Mouse (Mus musculus): ENCODE measurements around the gene Olfr1024. TPM values are rescaled to one million over a fixed set of nuclear protein-coding genes. Genes with fewer than 3 reads are reported as not detected.

The Olfr1024 gene
- not detected in 2 replicates for polyA plus RNA-seq (2015; fragmentation: Nextera tagmentation; extraction: Ambion mirVana)

GRCm38 (mm10) chr2:85904952-85905351, at the start of gene Olfr1024:
Gene Olfr1024 (minus strand): TSS chr2:85905052.
- no peak for DNase-seq (ENCODE audit: low spot score)
- H3K4me1 ChIP-seq (replicated peaks; ENCODE audit: insufficient read depth, low read length): no peaks in the 10 kb centered on the region
- no peak for TF ChIP-seq CTCF (IDR thresholded peaks at IDR 0.05; ENCODE audit: low read depth)
- ATAC-seq (replicated peaks; ENCODE audit: low FRiP score, low read depth): no peak
- no peak within 1 kb of the TSS for H3K4me2 ChIP-seq (ENCODE audit: low read length)
- H3K9me3 ChIP-seq (replicated peaks; ENCODE audit: low read length): no peaks in the 10 kb centered on the region
- no peak within 1 kb of the TSS for H3K9ac ChIP-seq (ENCODE audit: low read depth, low read length)
- no peaks in the 10 kb centered on the region for H3K27me3 ChIP-seq (ENCODE audit: insufficient read depth, low read length)
- H3K36me3 ChIP-seq (ENCODE audit: insufficient read depth, low read length): no peaks in the 10 kb centered on the region
- 82% methylated on average over 3 of the region's 3 CpGs for WGBS
- no peak within 1 kb of the TSS for H3K27ac ChIP-seq
- H3K4me3 ChIP-seq (replicated peaks; ENCODE audit: low read depth, low read length): no peak within 1 kb of the TSS

GRCm38 (mm10) chr2:85950137-85950536, 45.3 kb upstream of the Olfr1024 start, which contains the start of gene Olfr1028:
Gene Olfr1028 (plus strand): TSS chr2:85950437.
- DNase-seq (ENCODE audit: low spot score): no peak
- Histone ChIP-seq H3K27me3 (ENCODE audit: insufficient read depth, low read length) (no peaks in the 10 kb centered on the region), H3K4me1 (replicated peaks; ENCODE audit: insufficient read depth, low read length) (no peaks in the 10 kb centered on the region), H3K27ac (no peak within 1 kb of the TSS), H3K4me2 (ENCODE audit: low read length) (no peak within 1 kb of the TSS), H3K4me3 (replicated peaks; ENCODE audit: low read depth, low read length) (no peak within 1 kb of the TSS), H3K9me3 (replicated peaks; ENCODE audit: low read length) (no peaks in the 10 kb centered on the region), H3K36me3 (ENCODE audit: insufficient read depth, low read length) (no peaks in the 10 kb centered on the region), H3K9ac (ENCODE audit: low read depth, low read length) (no peak within 1 kb of the TSS)
- no peak for TF ChIP-seq CTCF (IDR thresholded peaks at IDR 0.05; ENCODE audit: low read depth)
- 57% methylated on average over 1 of the region's 1 CpGs for WGBS
- ATAC-seq (replicated peaks; ENCODE audit: low FRiP score, low read depth): no peak

GRCm38 (mm10) chr2:85921258-85921657, 16.4 kb upstream of the Olfr1024 start, which contains the start of gene Olfr1026:
Gene Olfr1026 (plus strand): TSS chr2:85921558.
- 86% methylated on average over 3 of the region's 3 CpGs for WGBS

GRCm38 (mm10) chr2:85914893-85915292, 10.0 kb upstream of the Olfr1024 start, which contains the start of gene Olfr1025-ps1:
Gene Olfr1025-ps1 (plus strand): TSS chr2:85915193.
- Histone ChIP-seq H3K9ac (ENCODE audit: low read depth, low read length) (no peak within 1 kb of the TSS), H3K9me3 (replicated peaks; ENCODE audit: low read length) (no peaks in the 10 kb centered on the region), H3K27ac (no peak within 1 kb of the TSS), H3K36me3 (ENCODE audit: insufficient read depth, low read length) (no peaks in the 10 kb centered on the region), H3K4me1 (replicated peaks; ENCODE audit: insufficient read depth, low read length) (no peaks in the 10 kb centered on the region), H3K4me2 (ENCODE audit: low read length) (no peak within 1 kb of the TSS), H3K4me3 (replicated peaks; ENCODE audit: low read depth, low read length) (no peak within 1 kb of the TSS), H3K27me3 (ENCODE audit: insufficient read depth, low read length) (no peaks in the 10 kb centered on the region)
- no peak for ATAC-seq (replicated peaks; ENCODE audit: low FRiP score, low read depth)
- WGBS: 65% methylated on average over 1 of the region's 1 CpGs
- DNase-seq (ENCODE audit: low spot score): no peak
- no peak for TF ChIP-seq CTCF (IDR thresholded peaks at IDR 0.05; ENCODE audit: low read depth)

More at GRCm38 (mm10) chr2:85921258-85921657, 16.4 kb upstream of the Olfr1024 start, which contains the start of gene Olfr1026:
- DNase-seq (ENCODE audit: low spot score): no peak
- H3K9me3 ChIP-seq (replicated peaks; ENCODE audit: low read length): no peaks in the 10 kb centered on the region
- no peaks in the 10 kb centered on the region for H3K27me3 ChIP-seq (ENCODE audit: insufficient read depth, low read length)
- no peak within 1 kb of the TSS for H3K9ac ChIP-seq (ENCODE audit: low read depth, low read length)
- TF ChIP-seq CTCF (IDR thresholded peaks at IDR 0.05; ENCODE audit: low read depth): no peak
- no peaks in the 10 kb centered on the region for H3K4me1 ChIP-seq (replicated peaks; ENCODE audit: insufficient read depth, low read length)
- no peak within 1 kb of the TSS for H3K4me3 ChIP-seq (replicated peaks; ENCODE audit: low read depth, low read length)
- ATAC-seq (replicated peaks; ENCODE audit: low FRiP score, low read depth): no peak
- no peak within 1 kb of the TSS for H3K27ac ChIP-seq
- H3K36me3 ChIP-seq (ENCODE audit: insufficient read depth, low read length): no peaks in the 10 kb centered on the region
- H3K4me2 ChIP-seq (ENCODE audit: low read length): no peak within 1 kb of the TSS

GRCm38 (mm10) chr2:85913197-85913596, 8.3 kb upstream of the Olfr1024 start:
- Histone ChIP-seq H3K9me3 (replicated peaks; ENCODE audit: low read length) (no peaks in the 10 kb centered on the region), H3K27me3 (ENCODE audit: insufficient read depth, low read length) (no peaks in the 10 kb centered on the region), H3K4me3 (replicated peaks; ENCODE audit: low read depth, low read length) (no peak overlapping the region), H3K4me2 (ENCODE audit: low read length) (no peak overlapping the region), H3K36me3 (ENCODE audit: insufficient read depth, low read length) (no peaks in the 10 kb centered on the region), H3K9ac (ENCODE audit: low read depth, low read length) (no peak overlapping the region), H3K27ac (no peak overlapping the region), H3K4me1 (replicated peaks; ENCODE audit: insufficient read depth, low read length) (no peaks in the 10 kb centered on the region)
- TF ChIP-seq CTCF (IDR thresholded peaks at IDR 0.05; ENCODE audit: low read depth): no peak
- no peak for ATAC-seq (replicated peaks; ENCODE audit: low FRiP score, low read depth)
- no peak for DNase-seq (ENCODE audit: low spot score)

GRCm38 (mm10) chr2:85885340-85885739, 19.5 kb downstream of the Olfr1024 start, which contains the start of gene Olfr1023:
Gene Olfr1023 (plus strand): TSS chr2:85885640.
- no peaks in the 10 kb centered on the region for H3K4me1 ChIP-seq (replicated peaks; ENCODE audit: insufficient read depth, low read length)
- ATAC-seq (replicated peaks; ENCODE audit: low FRiP score, low read depth) (no peak), DNase-seq (ENCODE audit: low spot score) (no peak)
- no peaks in the 10 kb centered on the region for H3K9me3 ChIP-seq (replicated peaks; ENCODE audit: low read length)
- H3K4me2 ChIP-seq (ENCODE audit: low read length): no peak within 1 kb of the TSS
- TF ChIP-seq CTCF (IDR thresholded peaks at IDR 0.05; ENCODE audit: low read depth): no peak
- no peak within 1 kb of the TSS for H3K27ac ChIP-seq
- no peaks in the 10 kb centered on the region for H3K36me3 ChIP-seq (ENCODE audit: insufficient read depth, low read length)
- whole genome bisulfite sequencing: 58% methylated on average over 2 of the region's 2 CpGs
- no peak within 1 kb of the TSS for H3K4me3 ChIP-seq (replicated peaks; ENCODE audit: low read depth, low read length)
- H3K27me3 ChIP-seq (ENCODE audit: insufficient read depth, low read length): no peaks in the 10 kb centered on the region
- no peak within 1 kb of the TSS for H3K9ac ChIP-seq (ENCODE audit: low read depth, low read length)

- no peaks in the 10 kb centered on the region for H3K4me1 ChIP-seq (replicated peaks; ENCODE audit: insufficient read depth, low read length)
- no peak for ATAC-seq (replicated peaks; ENCODE audit: low FRiP score, low read depth)
- H3K27ac ChIP-seq: no peak within 1 kb of the TSS
- no peaks in the 10 kb centered on the region for H3K27me3 ChIP-seq (ENCODE audit: insufficient read depth, low read length)
- no peak within 1 kb of the TSS for H3K4me2 ChIP-seq (ENCODE audit: low read length)
- H3K36me3 ChIP-seq (ENCODE audit: insufficient read depth, low read length): no peaks in the 10 kb centered on the region
- WGBS: 58% methylated on average over 2 of the region's 2 CpGs
- H3K4me3 ChIP-seq (replicated peaks; ENCODE audit: low read depth, low read length): no peak within 1 kb of the TSS
- no peaks in the 10 kb centered on the region for H3K9me3 ChIP-seq (replicated peaks; ENCODE audit: low read length)
- no peak for TF ChIP-seq CTCF (IDR thresholded peaks at IDR 0.05; ENCODE audit: low read depth)
- DNase-seq (ENCODE audit: low spot score): no peak
- H3K9ac ChIP-seq (ENCODE audit: low read depth, low read length): no peak within 1 kb of the TSS
Measured at GRCm38 (mm10) chr2:85868294-85868693, 36.6 kb downstream of the Olfr1024 start, which contains the start of gene Olfr1022. Gene Olfr1022 (plus strand): TSS chr2:85868594.

Other genes with a start within 250 kb of the Olfr1024 start
- not detected in 2 replicates for gene Olfr154, start 240.6 kb downstream of the Olfr1024 start, polyA plus RNA-seq (2015; fragmentation: Nextera tagmentation; extraction: Ambion mirVana)
- gene Olfr1006, start 226.3 kb downstream of the Olfr1024 start, polyA plus RNA-seq (2015; fragmentation: Nextera tagmentation; extraction: Ambion mirVana): not detected in 2 replicates
- gene Olfr1008, start 215.6 kb downstream of the Olfr1024 start, polyA plus RNA-seq (2015; fragmentation: Nextera tagmentation; extraction: Ambion mirVana): not detected in 2 replicates
- gene Olfr1009, start 189.6 kb downstream of the Olfr1024 start, polyA plus RNA-seq (2015; fragmentation: Nextera tagmentation; extraction: Ambion mirVana): not detected in 2 replicates
- not detected in 2 replicates for gene Olfr1012, start 142.3 kb downstream of the Olfr1024 start, polyA plus RNA-seq (2015; fragmentation: Nextera tagmentation; extraction: Ambion mirVana)
- gene Olfr1013, start 138.0 kb downstream of the Olfr1024 start, polyA plus RNA-seq (2015; fragmentation: Nextera tagmentation; extraction: Ambion mirVana): not detected in 2 replicates
- gene Olfr1014, start 132.3 kb downstream of the Olfr1024 start, polyA plus RNA-seq (2015; fragmentation: Nextera tagmentation; extraction: Ambion mirVana): not detected in 2 replicates
- gene Olfr1015, start 123.0 kb downstream of the Olfr1024 start, polyA plus RNA-seq (2015; fragmentation: Nextera tagmentation; extraction: Ambion mirVana): not detected in 2 replicates
- not detected in 2 replicates for gene Olfr1016, start 102.5 kb downstream of the Olfr1024 start, polyA plus RNA-seq (2015; fragmentation: Nextera tagmentation; extraction: Ambion mirVana)
- not detected in 2 replicates for gene Olfr1018, start 86.6 kb downstream of the Olfr1024 start, polyA plus RNA-seq (2015; fragmentation: Nextera tagmentation; extraction: Ambion mirVana)
- not detected in 2 replicates for gene Olfr1019, start 59.6 kb downstream of the Olfr1024 start, polyA plus RNA-seq (2015; fragmentation: Nextera tagmentation; extraction: Ambion mirVana)
- gene Olfr1020, start 58.0 kb downstream of the Olfr1024 start, polyA plus RNA-seq (2015; fragmentation: Nextera tagmentation; extraction: Ambion mirVana): not detected in 2 replicates
- gene Olfr1022, start 36.5 kb downstream of the Olfr1024 start, polyA plus RNA-seq (2015; fragmentation: Nextera tagmentation; extraction: Ambion mirVana): not detected in 2 replicates
- gene Olfr1023, start 19.4 kb downstream of the Olfr1024 start, polyA plus RNA-seq (2015; fragmentation: Nextera tagmentation; extraction: Ambion mirVana): not detected in 2 replicates
- not detected in 2 replicates for gene Olfr1025-ps1, start 10.1 kb upstream of the Olfr1024 start, polyA plus RNA-seq (2015; fragmentation: Nextera tagmentation; extraction: Ambion mirVana)
- not detected in 2 replicates for gene Olfr1026, start 16.5 kb upstream of the Olfr1024 start, polyA plus RNA-seq (2015; fragmentation: Nextera tagmentation; extraction: Ambion mirVana)
- gene Olfr1028, start 45.4 kb upstream of the Olfr1024 start, polyA plus RNA-seq (2015; fragmentation: Nextera tagmentation; extraction: Ambion mirVana): not detected in 2 replicates
- gene Olfr1029, start 68.8 kb upstream of the Olfr1024 start, polyA plus RNA-seq (2015; fragmentation: Nextera tagmentation; extraction: Ambion mirVana): not detected in 2 replicates
- gene Olfr1030, start 74.2 kb upstream of the Olfr1024 start, polyA plus RNA-seq (2015; fragmentation: Nextera tagmentation; extraction: Ambion mirVana): not detected in 2 replicates
- not detected in 2 replicates for gene Olfr1031, start 85.3 kb upstream of the Olfr1024 start, polyA plus RNA-seq (2015; fragmentation: Nextera tagmentation; extraction: Ambion mirVana)
- not detected in 2 replicates for gene Olfr1032, start 100.5 kb upstream of the Olfr1024 start, polyA plus RNA-seq (2015; fragmentation: Nextera tagmentation; extraction: Ambion mirVana)
- 5.0 and 5.4 TPM in 2 replicates for gene Olfr1033, start 115.6 kb upstream of the Olfr1024 start, polyA plus RNA-seq (2015; fragmentation: Nextera tagmentation; extraction: Ambion mirVana)
- 0.04 and 0.09 TPM in 2 replicates for gene Olfr1034, start 140.8 kb upstream of the Olfr1024 start, polyA plus RNA-seq (2015; fragmentation: Nextera tagmentation; extraction: Ambion mirVana)
- gene Olfr1036, start 168.9 kb upstream of the Olfr1024 start, polyA plus RNA-seq (2015; fragmentation: Nextera tagmentation; extraction: Ambion mirVana): not detected in 2 replicates
- gene Olfr1037, start 182.3 kb upstream of the Olfr1024 start, polyA plus RNA-seq (2015; fragmentation: Nextera tagmentation; extraction: Ambion mirVana): not detected in 2 replicates
- gene Olfr1039, start 230.9 kb upstream of the Olfr1024 start, polyA plus RNA-seq (2015; fragmentation: Nextera tagmentation; extraction: Ambion mirVana): not detected in 2 replicates
- gene Olfr1040, start 241.7 kb upstream of the Olfr1024 start, polyA plus RNA-seq (2015; fragmentation: Nextera tagmentation; extraction: Ambion mirVana): not detected in 2 replicates

All from kidney, postnatal 0 days (tissue).